Mouse (Mus musculus): ENCODE results near the gene BC024063. TPM values are rescaled to one million over a fixed set of nuclear protein-coding genes. Genes with fewer than 3 reads are reported as not detected.
A peak's percentile ranks its signal among the peaks of the same experiment; 100 is the strongest.
"Not testable (repeated sequence)": the region's sequence is repeated elsewhere in the genome, so short reads cannot be mapped to it uniquely, and the experiment has no call there.

The BC024063 gene
- polyA plus RNA-seq (2015; fragmentation: Nextera tagmentation; extraction: Ambion mirVana), result 3.0 and 3.9 TPM in 2 replicates

GRCm38 (mm10) chr10:82082728-82083621 lies at the start of gene BC024063:
BC024063 (plus strand) TSS chr10:82083353.
- DNase-seq (ENCODE audit: low spot score), result peak; percentile 84

- DNase-seq (ENCODE audit: low spot score), result no peak
Observed at GRCm38 (mm10) chr10:82042191-82042590, 41.0 kb upstream of the BC024063 start.

GRCm38 (mm10) chr10:82046603-82047002 lies 36.5 kb upstream of the BC024063 start:
- no peak for DNase-seq (ENCODE audit: low spot score)

GRCm38 (mm10) chr10:82047597-82048459 lies 35.3 kb upstream of the BC024063 start, which contains the start of gene Zfp873:
Zfp873 (plus strand) TSS chr10:82048123.
- DNase-seq (ENCODE audit: low spot score), result peak; percentile 93

- DNase-seq (ENCODE audit: low spot score), result not testable (repeated sequence)
Observed at GRCm38 (mm10) chr10:82048460-82048804, 34.7 kb upstream of the BC024063 start.

- not testable (repeated sequence) for DNase-seq (ENCODE audit: low spot score)
Observed at GRCm38 (mm10) chr10:82083622-82083971, 444 bp downstream of the BC024063 start.

GRCm38 (mm10) chr10:82117206-82117605 lies 34.1 kb downstream of the BC024063 start:
- no peak for DNase-seq (ENCODE audit: low spot score)

GRCm38 (mm10) chr10:82127850-82128401 lies 44.8 kb downstream of the BC024063 start, which contains the start of gene AU041133:
AU041133 (plus strand) TSS chr10:82128013.
- DNase-seq (ENCODE audit: low spot score), result peak; percentile 89

- DNase-seq (ENCODE audit: low spot score), result no peak
Observed at GRCm38 (mm10) chr10:82145282-82145681, 62.1 kb downstream of the BC024063 start.

- no peak for DNase-seq (ENCODE audit: low spot score)
Observed at GRCm38 (mm10) chr10:82147571-82147970, 64.4 kb downstream of the BC024063 start.

Other genes with a start within 250 kb of the BC024063 start
- 9.9 and 10.5 TPM in 2 replicates for gene Gm32687, start 219.4 kb upstream of the BC024063 start, polyA plus RNA-seq (2015; fragmentation: Nextera tagmentation; extraction: Ambion mirVana)
- gene Zfp781, start 152.9 kb upstream of the BC024063 start, polyA plus RNA-seq (2015; fragmentation: Nextera tagmentation; extraction: Ambion mirVana), result 1.6 and 2.1 TPM in 2 replicates
- 10.2 and 12.2 TPM in 2 replicates for gene Zfp873, start 35.2 kb upstream of the BC024063 start, polyA plus RNA-seq (2015; fragmentation: Nextera tagmentation; extraction: Ambion mirVana)
- 7.9 and 8.6 TPM in 2 replicates for gene AU041133, start 44.7 kb downstream of the BC024063 start, polyA plus RNA-seq (2015; fragmentation: Nextera tagmentation; extraction: Ambion mirVana)
- gene Zfp938, start 157.9 kb downstream of the BC024063 start, polyA plus RNA-seq (2015; fragmentation: Nextera tagmentation; extraction: Ambion mirVana), result 10.7 and 10.9 TPM in 2 replicates
- gene 4932415D10Rik, start 233.2 kb downstream of the BC024063 start, polyA plus RNA-seq (2015; fragmentation: Nextera tagmentation; extraction: Ambion mirVana), result not detected in 2 replicates

All from thymus, postnatal 0 days (tissue).